Mouse (Mus musculus) T-cell, adult 2 months (primary cell): ENCODE results near the gene Tnk1.

Experiments used
- DNase-seq: peaks from one replicate; pipeline ENCODE4 v3.0.0; 2022; ENCODE audit warnings: low spot score

Tnk1 gene

DNA sequence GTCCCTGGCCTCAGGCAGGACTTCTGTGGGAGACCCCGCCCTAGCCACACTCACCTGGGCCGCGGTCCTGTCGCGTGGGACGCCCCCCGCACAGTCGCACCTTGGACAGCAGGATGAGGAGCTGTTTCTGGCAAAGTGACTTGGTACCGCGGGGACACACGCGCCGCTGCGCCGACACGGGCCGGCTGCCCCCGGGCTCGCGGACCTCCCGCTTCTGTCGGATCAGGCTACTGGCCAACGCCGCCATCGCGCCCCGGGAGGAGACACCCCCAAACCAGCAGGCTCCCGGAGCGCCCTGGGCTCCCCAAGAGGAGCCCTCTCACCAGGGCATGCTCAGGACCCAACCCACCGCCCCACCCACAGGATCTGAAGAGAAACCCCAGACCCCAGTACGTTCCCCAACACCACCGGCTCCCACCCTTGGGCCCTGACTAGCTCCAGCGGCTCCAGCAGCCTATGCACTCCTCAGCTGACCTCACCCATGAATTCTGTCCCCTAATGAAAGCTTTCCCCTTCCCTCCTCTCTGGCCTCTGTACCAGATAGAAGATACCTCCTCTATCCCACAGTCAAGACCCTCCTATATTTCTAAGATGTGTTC lies 57.1 kb downstream of the Tnk1 start, which contains the start of gene Fgf11:
TSS of gene Fgf11 (minus strand) at position 479 of the 599 bp plus-strand sequence.
- no peak for DNase-seq
